ENCODE assay signal across 10 mouse cellular contexts in the genomic region with DNA sequence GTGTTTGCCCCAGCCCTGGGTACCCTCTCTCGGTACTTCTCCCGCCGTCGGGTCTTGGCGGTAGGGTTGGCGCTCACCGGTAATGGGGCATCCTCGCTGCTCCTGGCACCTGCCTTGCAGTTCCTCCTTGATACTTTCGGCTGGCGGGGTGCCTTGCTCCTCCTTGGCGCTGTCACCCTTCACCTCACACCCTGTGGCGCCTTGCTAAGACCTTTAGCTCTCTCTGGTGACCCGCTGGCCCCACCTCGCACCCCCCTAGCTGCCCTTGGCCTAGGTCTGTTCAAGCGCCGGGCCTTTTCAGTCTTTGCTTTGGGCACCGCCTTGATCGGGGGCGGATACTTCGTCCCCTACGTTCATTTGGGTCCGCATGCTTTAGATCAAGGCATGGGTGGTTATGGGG. TPM values are rescaled to one million over a fixed set of nuclear protein-coding genes. Genes with fewer than 3 reads are reported as not detected.
DNase-seq lines count a peak whose midpoint lies in the region; ATAC-seq lines count a peak whose summit lies in the region.
"Had no signal": no experiment of that assay in that cellular context is flagged by ENCODE, and none has a peak within 500 bp of the region (broad histone marks: within the 10 kb centered on the region; RNA-seq: fewer than 3 reads in every experiment).

No protein-coding gene starts in this region.

- no peaks in the 10 kb centered on the region for H3K36me3 ChIP-seq in heart, embryonic 11.5 days (ENCODE audit: control insufficient read depth, insufficient read depth, low read length)
- no peaks in the 10 kb centered on the region for H3K36me3 ChIP-seq in hindbrain, embryonic 16.5 days (ENCODE audit: control insufficient read depth, insufficient read depth, low read length)
- H3K36me3 ChIP-seq in midbrain, embryonic 13.5 days = peaks cover 17% of the 10 kb centered on the region
- H3K36me3 ChIP-seq: stomach, embryonic 15.5 days had no signal

- no peak for ATAC-seq in heart, embryonic 11.5 days (replicated peaks; ENCODE audit: insufficient number of reproducible peaks, low FRiP score, low TSS enrichment)
- ATAC-seq in hindbrain, embryonic 16.5 days = no peak
- 0 out of 2 replicates have a peak, but pooled peaks have one; percentile 18 for ATAC-seq in midbrain, embryonic 13.5 days

- H3K4me1 ChIP-seq in heart, embryonic 11.5 days (ENCODE audit: control insufficient read depth, insufficient read depth, low read length) = peaks cover 20% of the 10 kb centered on the region
- peaks cover 36% of the 10 kb centered on the region for H3K4me1 ChIP-seq in hindbrain, embryonic 16.5 days (ENCODE audit: control insufficient read depth, insufficient read depth, low read depth, low read length)
- H3K4me1 ChIP-seq in midbrain, embryonic 13.5 days (replicated peaks) = peaks cover 47% of the 10 kb centered on the region

- peak overlapping the region; percentile 72; the same call in 1 of the 2 replicates for H3K4me2 ChIP-seq in heart, embryonic 11.5 days
- peak overlapping the region; percentile 10; the same call in 1 of the 2 replicates for H3K4me2 ChIP-seq in hindbrain, embryonic 16.5 days (ENCODE audit: low read length)
- peak overlapping the region; percentile 60; the same call in 1 of the 2 replicates for H3K4me2 ChIP-seq in midbrain, embryonic 13.5 days (replicated peaks)

- H3K9ac ChIP-seq in heart, embryonic 11.5 days (ENCODE audit: low read depth, low read length) = no peak overlapping the region
- peak overlapping the region; percentile 17; the same call in 1 of the 2 replicates for H3K9ac ChIP-seq in hindbrain, embryonic 16.5 days (ENCODE audit: low read depth, low read length)
- H3K9ac ChIP-seq in midbrain, embryonic 13.5 days (replicated peaks) = no peak overlapping the region
- H3K9ac ChIP-seq: stomach, embryonic 15.5 days had no signal

- H3K4me3 ChIP-seq in heart, embryonic 11.5 days (ENCODE audit: low read depth, low read length) = no peak overlapping the region
- H3K4me3 ChIP-seq in hindbrain, embryonic 16.5 days (ENCODE audit: low read length) = peak overlapping the region; percentile 0; the same call in 1 of the 2 replicates
- H3K4me3 ChIP-seq in midbrain, embryonic 13.5 days (replicated peaks) = peak overlapping the region; percentile 39; the same call in 1 of the 2 replicates

- 12% methylated on average over 22 of the region's 22 CpGs for WGBS in heart, embryonic 11.5 days (ENCODE audit: insufficient replicate concordance)
- 9% methylated on average over 22 of the region's 22 CpGs for WGBS in hindbrain, embryonic 16.5 days
- WGBS in midbrain, embryonic 13.5 days = 10% methylated on average over 22 of the region's 22 CpGs

- no peak overlapping the region for H3K27ac ChIP-seq in heart, embryonic 11.5 days (ENCODE audit: low read depth, low read length)
- no peak overlapping the region for H3K27ac ChIP-seq in hindbrain, embryonic 16.5 days (ENCODE audit: low read depth, low read length)
- H3K27ac ChIP-seq in midbrain, embryonic 13.5 days = no peak overlapping the region
- H3K27ac ChIP-seq: stomach, embryonic 15.5 days had no signal

- H3K9me3 ChIP-seq in heart, embryonic 11.5 days (replicated peaks; ENCODE audit: control insufficient read depth, low read length) = no peaks in the 10 kb centered on the region
- H3K9me3 ChIP-seq in hindbrain, embryonic 16.5 days (ENCODE audit: control insufficient read depth, low read length) = no peaks in the 10 kb centered on the region
- H3K9me3 ChIP-seq in midbrain, embryonic 13.5 days = no peaks in the 10 kb centered on the region
- H3K9me3 ChIP-seq: stomach, embryonic 15.5 days had no signal

- DNase-seq in heart, adult 9 months (ENCODE audit: low spot score in 2 of 2) = no peak
- peak; percentile 71 for DNase-seq in cerebellum, adult 9-10 months
- DNase-seq in testis, postnatal 14 days (ENCODE audit: low spot score) = no peak
- no peak for DNase-seq in B cell, adult 2 months
- DNase-seq in layer of hippocampus, adult 9-11 months = no peak
- DNase-seq: left cerebral cortex, postnatal 4 days had no signal

- peaks cover 57% of the 10 kb centered on the region for H3K27me3 ChIP-seq in heart, embryonic 11.5 days (ENCODE audit: control insufficient read depth, insufficient read depth, low read length)
- H3K27me3 ChIP-seq in hindbrain, embryonic 16.5 days (replicated peaks; ENCODE audit: control insufficient read depth, insufficient read depth, low read length) = peaks cover 14% of the 10 kb centered on the region
- peaks cover 60% of the 10 kb centered on the region for H3K27me3 ChIP-seq in midbrain, embryonic 13.5 days

RNA-seq across cellular contexts. Expression of a gene that starts 2.7 kb away (rescaled TPM):
- 0.36 and 0.39 TPM in 2 replicates for polyA plus RNA-seq in heart, embryonic 11.5 days (2014; fragmentation: Nextera tagmentation; extraction: Ambion mirVana)
- 8.7 and 9.7 TPM in 2 replicates for polyA plus RNA-seq in hindbrain, embryonic 16.5 days (2015; fragmentation: Nextera tagmentation; extraction: Ambion mirVana)
- polyA plus RNA-seq in midbrain, embryonic 13.5 days (2015; fragmentation: Nextera tagmentation; extraction: Ambion mirVana) = 1.9 and 2.4 TPM in 2 replicates

RNA-seq across cellular contexts. Expression of a gene that starts 5.6 kb away (rescaled TPM):
- polyA plus RNA-seq in heart, embryonic 11.5 days (2014; fragmentation: Nextera tagmentation; extraction: Ambion mirVana) = 7.6 and 7.8 TPM in 2 replicates
- polyA plus RNA-seq in hindbrain, embryonic 16.5 days (2015; fragmentation: Nextera tagmentation; extraction: Ambion mirVana) = 11.9 and 15.2 TPM in 2 replicates
- 17.7 and 18.7 TPM in 2 replicates for polyA plus RNA-seq in midbrain, embryonic 13.5 days (2015; fragmentation: Nextera tagmentation; extraction: Ambion mirVana)

RNA-seq across cellular contexts. Expression of a gene that starts 14.3 kb away (rescaled TPM):
- 11.9 and 13.0 TPM in 2 replicates for polyA plus RNA-seq in heart, embryonic 11.5 days (2014; fragmentation: Nextera tagmentation; extraction: Ambion mirVana)
- polyA plus RNA-seq in hindbrain, embryonic 16.5 days (2015; fragmentation: Nextera tagmentation; extraction: Ambion mirVana) = 5.1 and 6.6 TPM in 2 replicates
- 3.9 and 4.3 TPM in 2 replicates for polyA plus RNA-seq in midbrain, embryonic 13.5 days (2015; fragmentation: Nextera tagmentation; extraction: Ambion mirVana)

RNA-seq across cellular contexts. Expression of a gene that starts 22.4 kb away (rescaled TPM):
- polyA plus RNA-seq in heart, embryonic 11.5 days (2014; fragmentation: Nextera tagmentation; extraction: Ambion mirVana) = 129 and 132 TPM in 2 replicates
- polyA plus RNA-seq in hindbrain, embryonic 16.5 days (2015; fragmentation: Nextera tagmentation; extraction: Ambion mirVana) = 167 and 175 TPM in 2 replicates
- 193 and 201 TPM in 2 replicates for polyA plus RNA-seq in midbrain, embryonic 13.5 days (2015; fragmentation: Nextera tagmentation; extraction: Ambion mirVana)

RNA-seq across cellular contexts. Expression of a gene that starts 24.3 kb away (rescaled TPM):
- polyA plus RNA-seq in heart, embryonic 11.5 days (2014; fragmentation: Nextera tagmentation; extraction: Ambion mirVana) = 7.7 and 9.3 TPM in 2 replicates
- polyA plus RNA-seq in hindbrain, embryonic 16.5 days (2015; fragmentation: Nextera tagmentation; extraction: Ambion mirVana) = 13.8 and 15.7 TPM in 2 replicates
- 15.0 and 15.8 TPM in 2 replicates for polyA plus RNA-seq in midbrain, embryonic 13.5 days (2015; fragmentation: Nextera tagmentation; extraction: Ambion mirVana)

Comparison
In these comparisons a context has a peak if more than half of its experiments do, and no peak if none do; other contexts are left out.
1. H3K4me2 ChIP-seq: peak in every context shown above with its lines; median percentile 72 in heart, embryonic 11.5 days; 60 in midbrain, embryonic 13.5 days; 10 in hindbrain, embryonic 16.5 days.